Mouse (Mus musculus): Measurements from ENCODE around the gene Ppp2r5a.

DNA sequence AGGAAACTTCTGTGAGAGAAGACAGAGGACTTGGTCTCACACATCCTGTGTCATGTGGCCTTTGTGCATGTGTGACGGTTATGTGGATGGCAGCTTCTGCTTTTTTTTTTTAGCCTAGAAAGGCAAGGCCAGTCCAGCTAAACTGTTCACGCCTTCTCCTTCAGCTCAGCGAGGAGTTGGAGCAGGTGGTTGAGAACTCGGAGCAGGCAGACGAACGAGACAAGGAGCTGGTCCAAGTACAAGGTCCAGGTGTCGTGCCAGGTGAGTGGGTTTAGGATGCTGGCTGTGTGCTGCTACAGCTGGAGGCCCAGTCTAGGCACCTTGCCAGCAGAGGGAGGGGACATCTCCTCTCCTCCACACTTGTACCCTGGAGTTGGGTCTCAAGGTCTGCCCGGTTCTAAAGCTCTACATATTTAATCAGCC lies 75.0 kb downstream of the Ppp2r5a start:
- TF ChIP-seq CTCF (IDR thresholded peaks at IDR 0.05; ENCODE audit: borderline replicate concordance, control insufficient read depth, extremely low read depth, insufficient read depth, low read length, poor library complexity) (no peak), POLR2A (IDR thresholded peaks at IDR 0.05; ENCODE audit: control insufficient read depth, extremely low read depth, insufficient read depth, low read length, poor library complexity) (no peak)
